Mouse (Mus musculus): ENCODE results near the gene Hnrnpl. TPM values are rescaled to one million over a fixed set of nuclear protein-coding genes. Genes with fewer than 3 reads are reported as not detected.

Hnrnpl gene
- 401 and 425 TPM in 2 replicates for polyA plus RNA-seq (2012)

DNA sequence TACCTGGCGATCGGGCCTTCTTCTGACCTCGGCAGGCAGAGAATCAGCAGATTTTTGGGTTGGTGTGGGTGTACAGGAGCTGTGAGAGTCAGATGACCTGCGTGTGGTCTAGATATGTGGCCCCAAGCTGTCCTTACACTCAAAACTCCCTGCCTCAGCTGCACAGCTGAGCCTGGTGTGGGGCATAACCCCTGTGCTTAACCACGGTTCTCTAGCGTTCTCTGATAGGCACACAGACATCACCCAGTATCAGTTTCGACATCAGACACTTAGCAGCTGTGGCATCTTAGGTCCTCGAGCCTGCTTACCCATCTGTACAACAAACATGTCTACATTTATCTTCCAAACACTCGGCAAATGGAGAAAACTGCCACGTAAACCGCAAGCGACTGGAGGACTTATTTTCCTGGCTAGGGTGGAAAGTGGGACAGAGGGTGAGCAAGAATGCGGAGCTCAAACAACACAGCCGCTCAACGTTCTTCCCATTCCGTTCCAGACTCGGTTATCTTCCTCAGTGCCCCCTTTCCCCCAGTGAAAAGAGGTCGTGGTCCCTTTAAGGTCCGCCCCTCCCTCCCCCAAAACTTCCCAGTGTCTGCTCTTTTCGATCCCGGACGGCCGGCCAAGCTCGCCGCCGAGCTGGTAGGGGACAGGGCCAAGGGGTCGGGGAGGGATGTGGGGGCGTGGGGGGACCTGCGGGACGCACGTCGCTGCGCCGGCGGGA is at the start of gene Hnrnpl:
TSS of gene Hnrnpl (plus strand) at position 321 of the 721 bp plus-strand sequence.

GRCm38 (mm10) chr7:28766173-28766879 is 42.0 kb upstream of the Hnrnpl start, which contains the start of gene Sirt2:
TSS of gene Sirt2 (plus strand) at chr7:28766735.

GRCm38 (mm10) chr7:28767462-28767965 is 40.8 kb upstream of the Hnrnpl start, which contains the start of gene Nfkbib:
TSS of gene Nfkbib (minus strand) at chr7:28767512.

GRCm38 (mm10) chr7:28788307-28789195 is 19.8 kb upstream of the Hnrnpl start, which contains the start of gene Rinl:
TSS of gene Rinl (plus strand) at chr7:28788969.

GRCm38 (mm10) chr7:28824941-28825685 is 16.8 kb downstream of the Hnrnpl start, which contains the start of gene Ech1:
TSS of gene Ech1 (plus strand) at chr7:28825217.

DNA sequence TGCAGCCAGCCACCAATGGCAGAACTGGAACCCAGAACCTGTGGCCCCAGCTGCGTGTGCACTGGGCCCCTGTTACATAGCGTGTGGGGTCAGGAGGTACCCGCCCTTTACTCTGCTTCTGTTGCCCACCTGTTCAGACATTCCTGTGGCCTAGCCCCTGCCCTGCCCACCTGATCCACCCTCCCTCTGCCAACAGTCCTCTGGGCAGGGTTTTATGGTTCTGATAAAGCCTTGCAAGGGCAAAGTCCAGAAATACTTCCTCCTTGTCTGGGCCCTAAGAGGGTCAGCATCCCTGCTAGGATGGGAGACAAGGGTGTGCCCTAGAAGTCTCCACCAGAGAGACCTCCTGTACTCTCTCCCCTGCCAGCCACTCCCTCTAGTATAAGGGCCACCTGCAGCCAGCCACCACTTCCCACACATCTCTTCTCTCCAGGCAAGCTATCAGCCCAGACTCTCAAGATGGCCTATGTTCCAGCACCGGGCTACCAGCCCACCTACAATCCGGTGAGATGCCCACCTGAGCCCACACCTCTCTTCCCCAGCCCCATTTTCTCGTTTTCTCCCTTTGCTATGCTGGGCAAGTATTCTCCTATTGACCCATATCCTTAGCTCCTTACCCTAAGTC is 25.5 kb downstream of the Hnrnpl start, which contains the start of gene Lgals4:
TSS of gene Lgals4 (plus strand) at position 132 of the 625 bp plus-strand sequence.

DNA sequence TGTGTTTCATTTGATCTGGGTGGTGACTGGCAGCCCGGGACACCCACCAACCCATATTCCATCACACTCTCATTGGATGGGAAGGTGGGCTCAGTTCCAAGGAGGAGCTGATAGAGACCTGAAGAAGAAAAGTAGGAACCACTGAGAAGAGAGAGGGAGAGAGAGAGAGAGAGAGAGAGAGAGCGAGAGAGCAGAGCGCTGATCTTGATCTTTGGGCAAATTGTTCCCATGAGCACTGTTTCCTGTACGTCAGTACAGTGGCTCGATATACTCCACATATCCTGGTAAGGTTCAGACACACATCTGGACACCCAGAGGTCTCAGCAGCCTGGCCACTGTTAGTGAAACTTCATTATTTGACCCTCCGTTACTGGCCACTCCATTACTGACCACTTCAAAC is 55.2 kb downstream of the Hnrnpl start, which contains the start of gene Lgals7:
TSS of gene Lgals7 (plus strand) at position 314 of the 400 bp plus-strand sequence.

Other genes with a start within 250 kb of the Hnrnpl start
- gene Samd4b, start 210.4 kb upstream of the Hnrnpl start, polyA plus RNA-seq (2012): 92.1 and 106 TPM in 2 replicates
- 41.7 and 46.1 TPM in 2 replicates for gene Pak4, start 210.4 kb upstream of the Hnrnpl start, polyA plus RNA-seq (2012)
- not detected in 2 replicates for gene Acp7, start 177.2 kb upstream of the Hnrnpl start, polyA plus RNA-seq (2012)
- 0.17 and 0.21 TPM in 2 replicates for gene Fbxo27, start 115.7 kb upstream of the Hnrnpl start, polyA plus RNA-seq (2012)
- gene Fbxo17, start 91.7 kb upstream of the Hnrnpl start, polyA plus RNA-seq (2012): 1.5 and 2.0 TPM in 2 replicates
- gene Mrps12, start 66.7 kb upstream of the Hnrnpl start, polyA plus RNA-seq (2012): 279 and 329 TPM in 2 replicates
- gene Sars2, start 66.5 kb upstream of the Hnrnpl start, polyA plus RNA-seq (2012): 46.8 and 59.0 TPM in 2 replicates
- gene Ccer2, start 52.4 kb upstream of the Hnrnpl start, polyA plus RNA-seq (2012): not detected in 2 replicates
- gene Sirt2, start 41.8 kb upstream of the Hnrnpl start, polyA plus RNA-seq (2012): 169 and 196 TPM in 2 replicates
- 199 and 221 TPM in 2 replicates for gene Nfkbib, start 41.0 kb upstream of the Hnrnpl start, polyA plus RNA-seq (2012)
- gene Rinl, start 19.6 kb upstream of the Hnrnpl start, polyA plus RNA-seq (2012): 81.2 and 117 TPM in 2 replicates
- 29.7 and 33.0 TPM in 2 replicates for gene Ech1, start 16.7 kb downstream of the Hnrnpl start, polyA plus RNA-seq (2012)
- gene Lgals4, start 25.3 kb downstream of the Hnrnpl start, polyA plus RNA-seq (2012): 1.2 and 3.4 TPM in 2 replicates
- 0.29 and 0.53 TPM in 2 replicates for gene Lgals7, start 55.3 kb downstream of the Hnrnpl start, polyA plus RNA-seq (2012)
- not detected in 2 replicates for gene Capn12, start 72.9 kb downstream of the Hnrnpl start, polyA plus RNA-seq (2012)
- 339 and 350 TPM in 2 replicates for gene Actn4, start 153.8 kb downstream of the Hnrnpl start, polyA plus RNA-seq (2012)
- gene Eif3k, start 173.3 kb downstream of the Hnrnpl start, polyA plus RNA-seq (2012): 182 and 191 TPM in 2 replicates
- gene Map4k1, start 173.5 kb downstream of the Hnrnpl start, polyA plus RNA-seq (2012): 292 and 327 TPM in 2 replicates